Mouse (Mus musculus) heart, postnatal 0 days (tissue): ENCODE measurements around the gene Gabrb3. TPM values are rescaled to one million over a fixed set of nuclear protein-coding genes. Genes with fewer than 3 reads are reported as not detected.

Experiments
- ATAC-seq: fragments of 200-750 bp; cut with Nextera tagmentation; 2 replicates; pipeline ENCODE4 v1.8.0; 2017; ENCODE audit warnings: low read depth, moderate number of reproducible peaks, moderate library complexity; ENCODE audit not compliant: insufficient read depth
- DNase-seq: peaks from one replicate; pipeline ENCODE4 v3.0.0-alpha.2; 2016; ENCODE audit warnings: low spot score
- H3K27ac ChIP-seq: fragments of 300-500 bp; sonication (generic); 2 replicates; pipeline ENCODE4 v1.5.1; 2014; ENCODE audit warnings: low read depth, mild to moderate bottlenecking
- H3K27me3 ChIP-seq: fragments of 300-500 bp; sonication (generic); 2 replicates; pipeline ENCODE4 v1.6.1; 2014; ENCODE audit warnings: low read length, mixed read lengths; ENCODE audit not compliant: control insufficient read depth, insufficient read depth
- H3K36me3 ChIP-seq: fragments of 300-500 bp; sonication (generic); replicated peaks from 2 replicates; pipeline ENCODE4 v1.6.1; 2014; ENCODE audit warnings: low read length, mixed read lengths; ENCODE audit not compliant: control insufficient read depth, insufficient read depth
- H3K4me1 ChIP-seq: fragments of 300-500 bp; sonication (generic); 2 replicates; pipeline ENCODE4 v1.6.1; 2014; ENCODE audit warnings: antibody characterized with exemption; ENCODE audit not compliant: control insufficient read depth, insufficient read depth
- H3K4me2 ChIP-seq: fragments of 300-500 bp; sonication (generic); 2 replicates; pipeline ENCODE4 v1.6.1; 2014; ENCODE audit warnings: low read depth, mild to moderate bottlenecking, low read length, moderate library complexity
- H3K4me3 ChIP-seq: fragments of 300-500 bp; sonication (generic); 2 replicates; pipeline ENCODE4 v1.5.1; 2014; ENCODE audit warnings: low read depth, low read length
- H3K9ac ChIP-seq: fragments of 300-500 bp; sonication (generic); replicated peaks from 2 replicates; pipeline ENCODE4 v1.6.1; 2014; ENCODE audit warnings: low read depth, low read length, mixed read lengths
- H3K9me3 ChIP-seq: fragments of 300-500 bp; sonication (generic); replicated peaks from 2 replicates; pipeline ENCODE4 v1.6.1; 2016; ENCODE audit warnings: low read length; ENCODE audit not compliant: control insufficient read depth
- CTCF ChIP-seq: IDR thresholded peaks from 2 replicates; pipeline ENCODE4 v1.5.1; 2016; ENCODE audit warnings: antibody characterized with exemption, control low read depth, low read depth
- EP300 ChIP-seq: IDR thresholded peaks from 2 replicates; pipeline ENCODE4 v1.6.1; 2016; ENCODE audit warnings: antibody characterized with exemption, low read depth
- WGBS: fragments of 180-500 bp; shearing (Covaris S2); extraction: QIAGEN DNeasy Blood & Tissue Kit; methylation state at CpG from one replicate; pipeline ENCODE4 v1.1.7; 2014; 5-methylcytosine and 5-hydroxymethylcytosine counted together
- polyA plus RNA-seq: library from polyadenylated mRNA; unstranded; fragments of >200 nt; fragmentation: Nextera tagmentation; extraction: Ambion mirVana; gene quantifications from 2 replicates; pipeline ENCODE4 v1.2.1, GENCODE M21; 2015
- total RNA-seq: library from RNA; depleted of rRNA; stranded (reverse); fragments of >200 nt; gene quantifications from 2 replicates; pipeline ENCODE4 v1.2.3, GENCODE M21; 2014; ENCODE audit warnings: low replicate concordance

Gabrb3 gene
- total and polyA plus RNA-seq, 2 experiments from 2014 or later: 0.04 to 0.07 TPM

- no peak overlapping the region for H3K27ac ChIP-seq
- peaks cover 6% of the 10 kb centered on the region for H3K27me3 ChIP-seq
- H3K4me3 ChIP-seq: no peak overlapping the region
- no peak overlapping the region for H3K4me2 ChIP-seq
- H3K9ac ChIP-seq: no peak overlapping the region
- WGBS: 60% methylated on average over 4 of the region's 4 CpGs
- H3K36me3 ChIP-seq: no peaks in the 10 kb centered on the region
- DNase-seq (no peak), ATAC-seq (no peak)
- H3K4me1 ChIP-seq: no peaks in the 10 kb centered on the region
- no peak for TF ChIP-seq CTCF
- TF ChIP-seq EP300: no peak
- no peaks in the 10 kb centered on the region for H3K9me3 ChIP-seq
These were observed 83.3 kb downstream of the Gabrb3 start for GRCm38 (mm10) chr7:57502809-57503208.

GRCm38 (mm10) chr7:57508860-57509632 is 89.6 kb downstream of the Gabrb3 start:
- ATAC-seq (no peak), DNase-seq (no peak)
- Histone ChIP-seq H3K9me3 (no peaks in the 10 kb centered on the region), H3K4me1 (no peaks in the 10 kb centered on the region), H3K4me3 (peak overlapping the region; percentile 31), H3K4me2 (peak overlapping the region; percentile 50), H3K36me3 (no peaks in the 10 kb centered on the region), H3K27me3 (peaks cover 44% of the 10 kb centered on the region), H3K27ac (no peak overlapping the region), H3K9ac (no peak overlapping the region)
- TF ChIP-seq CTCF (no peak), EP300 (no peak)
- WGBS: 2% methylated on average over 62 of the region's 72 CpGs

GRCm38 (mm10) chr7:57509681-57510141 is 90.2 kb downstream of the Gabrb3 start, which contains the start of gene Gabra5:
Gabra5 (minus strand) TSS chr7:57510059.
- Histone ChIP-seq H3K27ac (no peak within 1 kb of the TSS), H3K4me2 (peak within 1 kb of the TSS; percentile 50), H3K4me3 (peak within 1 kb of the TSS; percentile 31), H3K4me1 (no peaks in the 10 kb centered on the region), H3K9me3 (no peaks in the 10 kb centered on the region), H3K9ac (no peak within 1 kb of the TSS), H3K27me3 (peaks cover 44% of the 10 kb centered on the region), H3K36me3 (no peaks in the 10 kb centered on the region)
- DNase-seq (no peak), ATAC-seq (no peak)
- TF ChIP-seq CTCF: no peak
- no peak for TF ChIP-seq EP300
- WGBS: 2% methylated on average over 54 of the region's 59 CpGs

- Histone ChIP-seq H3K4me3 (no peak overlapping the region), H3K9ac (no peak overlapping the region), H3K9me3 (no peaks in the 10 kb centered on the region), H3K36me3 (no peaks in the 10 kb centered on the region), H3K27me3 (peaks cover 37% of the 10 kb centered on the region), H3K27ac (no peak overlapping the region), H3K4me2 (no peak overlapping the region), H3K4me1 (no peaks in the 10 kb centered on the region)
- 26% methylated on average over 3 of the region's 3 CpGs for WGBS
- peak; percentile 14; the same call in 1 of the 2 replicates for TF ChIP-seq CTCF
- TF ChIP-seq EP300: no peak
- DNase-seq (no peak), ATAC-seq (no peak)
These were observed 93.5 kb downstream of the Gabrb3 start for GRCm38 (mm10) chr7:57512955-57513354.

GRCm38 (mm10) chr7:57529451-57529850 is 110.0 kb downstream of the Gabrb3 start:
- H3K4me1 ChIP-seq: no peaks in the 10 kb centered on the region
- no peak for ATAC-seq
- no peaks in the 10 kb centered on the region for H3K9me3 ChIP-seq
- no peak for TF ChIP-seq CTCF
- TF ChIP-seq EP300: no peak
- H3K36me3 ChIP-seq: no peaks in the 10 kb centered on the region
- H3K27ac ChIP-seq: no peak overlapping the region
- no peak overlapping the region for H3K9ac ChIP-seq
- no peaks in the 10 kb centered on the region for H3K27me3 ChIP-seq
- WGBS: 76% methylated on average over 4 of the region's 4 CpGs
- no peak overlapping the region for H3K4me2 ChIP-seq
- DNase-seq: no peak
- no peak overlapping the region for H3K4me3 ChIP-seq

GRCm38 (mm10) chr7:57529954-57530353 is 110.5 kb downstream of the Gabrb3 start:
- Histone ChIP-seq H3K9me3 (no peaks in the 10 kb centered on the region), H3K9ac (no peak overlapping the region), H3K27ac (no peak overlapping the region), H3K36me3 (no peaks in the 10 kb centered on the region), H3K27me3 (no peaks in the 10 kb centered on the region), H3K4me1 (no peaks in the 10 kb centered on the region), H3K4me3 (no peak overlapping the region), H3K4me2 (no peak overlapping the region)
- TF ChIP-seq EP300: no peak
- TF ChIP-seq CTCF: no peak
- 85% methylated on average over 8 of the region's 8 CpGs for WGBS
- no peak for ATAC-seq
- DNase-seq: no peak
